Mouse (Mus musculus) intestine, embryonic 16.5 days (tissue): ENCODE data around the gene Pate2. TPM values are rescaled to one million over a fixed set of nuclear protein-coding genes. Genes with fewer than 3 reads are reported as not detected.

Experiments used
- ATAC-seq: fragments of 200-750 bp; cut with Nextera tagmentation; 2 replicates; pipeline ENCODE4 v1.8.0; 2017; ENCODE audit warnings: moderate TSS enrichment, moderate library complexity
- H3K27ac ChIP-seq: fragments of 300-500 bp; sonication (generic); 2 replicates; pipeline ENCODE4 v1.5.1; 2014; ENCODE audit warnings: mild to moderate bottlenecking, low read length
- H3K27me3 ChIP-seq: fragments of 300-500 bp; sonication (generic); replicated peaks from 2 replicates; pipeline ENCODE4 v1.6.1; 2014; ENCODE audit warnings: low read length, control low read depth, mixed read lengths; ENCODE audit not compliant: control insufficient read depth, insufficient read depth
- H3K36me3 ChIP-seq: fragments of 300-500 bp; sonication (generic); 2 replicates; pipeline ENCODE4 v1.6.1; 2014; ENCODE audit warnings: low read length, control low read depth; ENCODE audit not compliant: control insufficient read depth, insufficient read depth
- H3K4me1 ChIP-seq: fragments of 300-500 bp; sonication (generic); 2 replicates; pipeline ENCODE4 v1.6.1; 2014; ENCODE audit warnings: low read length, control low read depth, mixed read lengths; ENCODE audit not compliant: control insufficient read depth, insufficient read depth
- H3K4me2 ChIP-seq: fragments of 300-500 bp; sonication (generic); 2 replicates; pipeline ENCODE4 v1.6.1; 2014; ENCODE audit warnings: low read depth, low read length, control low read depth
- H3K4me3 ChIP-seq: fragments of 300-500 bp; sonication (generic); 2 replicates; pipeline ENCODE4 v1.5.1; 2014; ENCODE audit warnings: mild to moderate bottlenecking, low read length
- H3K9ac ChIP-seq: fragments of 300-500 bp; sonication (generic); 2 replicates; pipeline ENCODE4 v1.6.1; 2014; ENCODE audit warnings: low read depth, low read length
- H3K9me3 ChIP-seq: fragments of 300-500 bp; sonication (generic); 2 replicates; pipeline ENCODE4 v1.6.1; 2016; ENCODE audit warnings: low read length, control low read depth; ENCODE audit not compliant: control insufficient read depth
- WGBS: fragments of 180-500 bp; shearing (Covaris S2); extraction: QIAGEN DNeasy Blood & Tissue Kit; methylation state at CpG from one replicate; pipeline ENCODE4 v1.1.7; 2014; 5-methylcytosine and 5-hydroxymethylcytosine counted together
- polyA plus RNA-seq: library from polyadenylated mRNA; unstranded; fragments of >200 nt; fragmentation: Nextera tagmentation; extraction: Ambion mirVana; gene quantifications from 2 replicates; pipeline ENCODE4 v1.2.1, GENCODE M21; 2015

Pate2 gene
- polyA plus RNA-seq, 1 experiment from 2014 or later = 0.38 TPM

GRCm38 (mm10) chr9:35533266-35533665, 36.8 kb upstream of the Pate2 start:
- no peaks in the 10 kb centered on the region for H3K36me3 ChIP-seq
- H3K27me3 ChIP-seq = no peaks in the 10 kb centered on the region
- no peak overlapping the region for H3K4me2 ChIP-seq
- H3K4me1 ChIP-seq = no peaks in the 10 kb centered on the region
- no peak overlapping the region for H3K4me3 ChIP-seq
- no peaks in the 10 kb centered on the region for H3K9me3 ChIP-seq
- no peak for ATAC-seq
- no peak overlapping the region for H3K27ac ChIP-seq
- 59% methylated on average over 9 of the region's 9 CpGs for WGBS
- H3K9ac ChIP-seq = no peak overlapping the region

DNA sequence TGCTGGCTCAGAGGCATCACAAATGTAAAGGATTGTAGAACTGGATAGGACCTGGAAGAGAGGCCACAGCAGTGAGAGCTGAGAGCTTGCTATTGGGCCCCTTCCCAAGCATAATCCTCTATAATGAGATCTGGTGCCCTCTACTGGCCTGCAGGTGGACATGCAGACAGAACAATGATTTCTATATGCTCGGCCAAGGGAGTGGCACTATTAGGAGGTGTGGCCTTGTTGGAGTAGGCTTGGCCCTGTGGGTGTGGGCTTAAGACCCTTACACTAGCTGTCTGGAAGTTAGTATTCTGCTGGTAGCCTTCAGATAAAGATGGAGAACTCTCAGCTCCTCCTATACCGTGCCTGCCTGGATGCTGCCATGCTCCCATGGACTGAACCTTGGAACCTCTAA, 35.0 kb upstream of the Pate2 start:
- Histone ChIP-seq H3K4me2 (no peak overlapping the region), H3K27ac (no peak overlapping the region), H3K9ac (no peak overlapping the region), H3K27me3 (no peaks in the 10 kb centered on the region), H3K4me1 (no peaks in the 10 kb centered on the region), H3K36me3 (no peaks in the 10 kb centered on the region), H3K4me3 (no peak overlapping the region), H3K9me3 (no peaks in the 10 kb centered on the region)
- WGBS = 9% methylated on average over 2 of the region's 2 CpGs
- peak; percentile 82 for ATAC-seq

- ATAC-seq = no peak
- no peak overlapping the region for H3K4me2 ChIP-seq
These were observed 34.2 kb upstream of the Pate2 start for GRCm38 (mm10) chr9:35535876-35536275.

DNA sequence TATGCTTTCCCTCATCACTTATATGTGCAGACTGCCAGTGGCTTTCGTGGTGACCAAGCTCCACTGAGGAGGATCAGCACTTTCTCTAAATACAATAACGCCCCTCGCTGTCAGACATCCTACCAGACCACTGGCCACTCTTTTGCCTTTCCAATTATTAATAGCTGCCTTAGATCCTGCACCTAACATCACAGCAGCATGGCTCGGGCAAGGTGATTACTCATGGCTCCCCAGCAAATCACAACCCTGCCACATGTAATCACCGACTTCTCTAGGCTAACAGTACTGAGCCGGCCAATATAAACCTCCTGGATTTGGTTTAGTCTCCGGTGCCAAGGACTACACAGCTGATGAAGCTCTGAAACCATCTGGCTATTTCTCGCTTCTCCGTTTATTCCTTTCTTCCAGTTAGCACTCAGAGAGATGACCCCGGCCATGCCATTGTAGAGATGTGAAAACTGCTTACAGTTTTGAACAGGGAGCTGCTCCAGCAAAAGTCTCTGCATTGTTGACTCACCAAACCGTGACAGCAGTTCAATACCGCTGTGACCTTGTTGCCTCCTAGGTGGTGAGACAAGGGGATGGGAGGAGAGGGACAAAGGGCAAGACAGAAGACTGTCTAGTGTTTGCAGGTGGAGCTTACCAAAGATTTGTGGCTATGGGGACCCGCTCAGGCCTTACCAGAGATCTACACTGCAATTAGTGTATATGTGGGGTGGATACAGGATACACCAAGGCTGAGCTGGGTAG, 30.9 kb upstream of the Pate2 start:
- no peak overlapping the region for H3K27ac ChIP-seq
- H3K4me3 ChIP-seq = no peak overlapping the region
- 69% methylated on average over 13 of the region's 13 CpGs for WGBS

More at GRCm38 (mm10) chr9:35535876-35536275, 34.2 kb upstream of the Pate2 start:
- 81% methylated on average over 4 of the region's 4 CpGs for WGBS
- H3K36me3 ChIP-seq = no peaks in the 10 kb centered on the region
- no peaks in the 10 kb centered on the region for H3K4me1 ChIP-seq
- H3K9ac ChIP-seq = no peak overlapping the region
- no peak overlapping the region for H3K27ac ChIP-seq
- no peak overlapping the region for H3K4me3 ChIP-seq
- H3K27me3 ChIP-seq = no peaks in the 10 kb centered on the region
- H3K9me3 ChIP-seq = no peaks in the 10 kb centered on the region

GRCm38 (mm10) chr9:35541024-35541423, 29.1 kb upstream of the Pate2 start:
- Histone ChIP-seq H3K9ac (no peak overlapping the region), H3K27ac (no peak overlapping the region), H3K4me3 (no peak overlapping the region), H3K9me3 (no peaks in the 10 kb centered on the region), H3K4me1 (no peaks in the 10 kb centered on the region), H3K27me3 (no peaks in the 10 kb centered on the region), H3K36me3 (no peaks in the 10 kb centered on the region), H3K4me2 (no peak overlapping the region)
- ATAC-seq = peak; percentile 19; the same call in 1 of the 2 replicates
- WGBS = 82% methylated on average over 5 of the region's 5 CpGs

More for the DNA sequence above, 30.9 kb upstream of the Pate2 start:
- Histone ChIP-seq H3K36me3 (no peaks in the 10 kb centered on the region), H3K4me1 (no peaks in the 10 kb centered on the region), H3K9ac (no peak overlapping the region), H3K4me2 (no peak overlapping the region), H3K9me3 (no peaks in the 10 kb centered on the region), H3K27me3 (no peaks in the 10 kb centered on the region)
- no peak for ATAC-seq

DNA sequence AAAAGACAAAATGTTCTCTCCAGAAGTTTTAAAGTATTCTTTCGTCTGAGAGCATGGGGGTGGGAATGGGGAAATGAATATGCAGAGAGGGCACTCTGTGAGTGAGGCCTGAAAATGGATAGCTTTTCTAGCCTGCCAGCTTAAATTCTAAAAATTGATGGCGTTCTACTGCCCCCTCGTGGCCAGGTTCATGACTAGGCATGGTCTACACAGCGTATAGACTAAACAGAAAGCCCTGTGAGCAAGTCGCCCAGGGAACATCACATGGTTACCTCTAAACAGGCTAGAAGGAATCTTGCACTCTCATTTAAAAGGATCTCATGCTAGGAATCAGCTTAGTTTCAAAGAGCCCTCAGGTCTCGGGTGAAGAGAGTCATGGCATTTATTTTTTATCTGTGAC, 28.6 kb upstream of the Pate2 start:
- Histone ChIP-seq H3K9ac (no peak overlapping the region), H3K4me2 (no peak overlapping the region), H3K27me3 (no peaks in the 10 kb centered on the region), H3K27ac (no peak overlapping the region), H3K4me1 (no peaks in the 10 kb centered on the region), H3K36me3 (no peaks in the 10 kb centered on the region), H3K4me3 (no peak overlapping the region), H3K9me3 (no peaks in the 10 kb centered on the region)
- WGBS = 5% methylated on average over 6 of the region's 6 CpGs
- ATAC-seq = peak; percentile 80

DNA sequence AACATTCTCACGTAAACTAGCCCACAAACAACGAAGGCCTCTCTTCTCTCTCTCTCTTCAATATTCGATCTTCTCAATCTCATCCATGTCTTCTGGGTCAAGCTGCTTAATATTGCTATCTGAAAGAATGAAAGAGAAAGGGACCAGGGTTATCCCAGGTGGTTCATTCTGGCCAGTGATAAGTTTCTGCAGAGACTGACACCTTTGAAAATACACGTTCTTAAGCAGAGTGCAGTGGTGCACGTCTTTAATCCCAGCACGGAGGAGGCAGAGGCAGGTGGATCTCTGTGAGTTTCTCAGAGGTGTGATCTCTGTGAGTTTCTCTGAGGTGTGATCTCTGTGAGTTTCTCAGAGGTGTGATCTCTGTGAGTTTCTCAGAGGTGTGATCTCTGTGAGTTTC, 28.1 kb upstream of the Pate2 start:
- H3K9ac ChIP-seq = no peak overlapping the region
- 62% methylated on average over 6 of the region's 6 CpGs for WGBS

DNA sequence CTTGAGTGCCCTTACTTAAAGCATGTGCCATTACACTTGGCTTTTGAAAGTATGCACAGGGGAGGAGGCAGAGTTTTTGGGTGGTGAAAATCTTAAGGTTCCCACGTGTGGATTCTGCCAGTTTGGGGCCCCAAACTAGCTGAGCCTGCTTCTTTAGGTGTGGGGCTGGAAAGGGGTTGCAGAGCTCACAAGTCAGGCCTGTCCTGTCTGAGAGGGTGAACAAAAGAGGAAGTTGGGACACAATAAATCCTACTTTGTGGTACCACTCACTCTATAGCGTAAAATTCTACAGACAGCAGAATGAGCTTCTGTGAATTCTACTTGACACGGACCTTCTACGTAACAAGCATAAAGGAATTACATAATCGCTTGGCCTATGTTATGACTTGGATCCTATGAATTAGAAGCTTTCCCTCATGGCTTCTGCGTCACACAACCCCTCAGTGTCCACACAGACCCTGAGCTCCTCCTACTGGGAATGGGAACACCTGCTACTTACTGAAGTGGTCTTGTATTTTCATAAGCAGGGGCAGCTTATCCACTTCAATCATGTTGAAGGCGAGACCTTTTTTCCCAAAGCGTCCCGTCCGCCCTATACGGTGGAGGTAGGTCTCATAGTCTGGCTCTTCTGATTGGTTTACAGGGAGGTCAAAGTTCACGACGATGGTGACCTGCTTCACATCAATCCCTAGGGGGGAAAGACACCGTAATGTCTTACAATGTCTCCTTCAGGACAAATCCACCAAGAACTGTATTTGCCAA, 26.8 kb upstream of the Pate2 start:
- no peaks in the 10 kb centered on the region for H3K27me3 ChIP-seq
- ATAC-seq = no peak
- WGBS = 83% methylated on average over 14 of the region's 14 CpGs
- H3K36me3 ChIP-seq = no peaks in the 10 kb centered on the region
- H3K4me1 ChIP-seq = no peaks in the 10 kb centered on the region
- H3K9me3 ChIP-seq = no peaks in the 10 kb centered on the region
- H3K4me3 ChIP-seq = no peak overlapping the region
- H3K27ac ChIP-seq = no peak overlapping the region
- H3K4me2 ChIP-seq = no peak overlapping the region
- H3K9ac ChIP-seq = no peak overlapping the region

More for the DNA sequence above, 28.1 kb upstream of the Pate2 start:
- no peak for ATAC-seq
- Histone ChIP-seq H3K9me3 (no peaks in the 10 kb centered on the region), H3K4me2 (no peak overlapping the region), H3K36me3 (no peaks in the 10 kb centered on the region), H3K27me3 (no peaks in the 10 kb centered on the region), H3K27ac (no peak overlapping the region), H3K4me1 (no peaks in the 10 kb centered on the region), H3K4me3 (no peak overlapping the region)

DNA sequence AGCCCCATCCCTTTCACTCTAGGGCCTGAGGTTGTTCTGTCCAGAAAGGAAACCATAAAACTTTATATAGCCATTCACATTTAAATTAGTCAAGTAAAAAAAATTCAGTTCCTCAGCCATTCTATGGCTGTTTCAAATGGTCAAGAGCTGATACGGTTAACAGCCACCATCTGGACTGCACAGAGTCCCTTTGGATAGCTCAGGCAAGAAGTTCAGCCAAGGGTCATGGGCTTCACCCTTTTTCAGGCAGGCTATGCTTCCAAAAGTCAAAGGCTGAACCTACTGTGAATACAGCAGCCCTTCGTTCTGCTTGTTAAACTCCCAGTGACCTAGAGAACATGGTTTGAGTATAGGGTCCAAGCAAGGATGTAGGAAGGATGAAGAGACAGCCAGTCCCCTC, 25.4 kb upstream of the Pate2 start:
- Histone ChIP-seq H3K27ac (no peak overlapping the region), H3K4me3 (no peak overlapping the region), H3K36me3 (no peaks in the 10 kb centered on the region), H3K4me1 (no peaks in the 10 kb centered on the region), H3K9me3 (no peaks in the 10 kb centered on the region), H3K9ac (no peak overlapping the region), H3K4me2 (no peak overlapping the region), H3K27me3 (no peaks in the 10 kb centered on the region)
- no peak for ATAC-seq
- 69% methylated on average over 2 of the region's 2 CpGs for WGBS
